Mouse (Mus musculus) forebrain, embryonic 10.5 days (tissue): ENCODE measurements at regions not wholly inside any gene's neighbourhood (a gene's known extent, or its start where the extent isn't known, plus 50 kb on each side); places are given as distances from the start of the nearest gene placed in this dataset.

Source experiments
- DNase-seq: peaks from one replicate; pipeline ENCODE4 v3.0.0-alpha.2; 2017; ENCODE audit warnings: low spot score; ENCODE audit errors: extremely low spot score
- H3K27ac ChIP-seq: fragments of 300-500 bp; sonication (generic); 2 replicates; pipeline ENCODE4 v1.5.1; 2016; ENCODE audit warnings: mild to moderate bottlenecking
- H3K27me3 ChIP-seq: fragments of 300-500 bp; sonication (generic); 2 replicates; pipeline ENCODE4 v1.6.1; 2016; ENCODE audit warnings: mild to moderate bottlenecking; ENCODE audit not compliant: poor library complexity, severe bottlenecking
- H3K36me3 ChIP-seq: fragments of 300-500 bp; sonication (generic); replicated peaks from 2 replicates; pipeline ENCODE4 v1.6.1; 2016; ENCODE audit warnings: mild to moderate bottlenecking, moderate library complexity
- H3K4me1 ChIP-seq: fragments of 300-500 bp; sonication (generic); 2 replicates; pipeline ENCODE4 v1.6.1; 2016
- H3K4me3 ChIP-seq: fragments of 300-500 bp; sonication (generic); 2 replicates; pipeline ENCODE4 v1.5.1; 2016; ENCODE audit warnings: mild to moderate bottlenecking, moderate library complexity
- H3K9me3 ChIP-seq: fragments of 300-500 bp; sonication (generic); 2 replicates; pipeline ENCODE4 v1.6.1; 2016; ENCODE audit warnings: mild to moderate bottlenecking, moderate library complexity
- WGBS: fragments of 180-500 bp; shearing (Covaris S2); methylation state at CpG from one replicate; pipeline ENCODE4 v1.1.7; 2016; 5-methylcytosine and 5-hydroxymethylcytosine counted together

GRCm38 (mm10) chr13:101895161-101895560 lies 127.1 kb upstream of the Pik3r1 start:
- H3K27me3 ChIP-seq: no peaks in the 10 kb centered on the region
- 63% methylated on average over 7 of the region's 7 CpGs for WGBS
- no peak overlapping the region for H3K4me3 ChIP-seq
- H3K36me3 ChIP-seq: no peaks in the 10 kb centered on the region
- DNase-seq: no peak
- no peak overlapping the region for H3K27ac ChIP-seq
- peaks cover 17% of the 10 kb centered on the region for H3K4me1 ChIP-seq
- no peaks in the 10 kb centered on the region for H3K9me3 ChIP-seq

- H3K9me3 ChIP-seq: no peaks in the 10 kb centered on the region
These were observed 127.7 kb upstream of the Pik3r1 start for GRCm38 (mm10) chr13:101895686-101896085.

GRCm38 (mm10) chr13:101896946-101897345 lies 128.9 kb upstream of the Pik3r1 start:
- WGBS: 94% methylated on average over 4 of the region's 4 CpGs
- no peaks in the 10 kb centered on the region for H3K36me3 ChIP-seq
- H3K27me3 ChIP-seq: no peaks in the 10 kb centered on the region
- H3K27ac ChIP-seq: no peak overlapping the region
- peaks cover 17% of the 10 kb centered on the region for H3K4me1 ChIP-seq
- no peak for DNase-seq
- H3K9me3 ChIP-seq: no peaks in the 10 kb centered on the region
- H3K4me3 ChIP-seq: no peak overlapping the region

More at GRCm38 (mm10) chr13:101895686-101896085, 127.7 kb upstream of the Pik3r1 start:
- H3K4me3 ChIP-seq: no peak overlapping the region
- H3K27ac ChIP-seq: no peak overlapping the region
- no peak for DNase-seq
- 58% methylated on average over 4 of the region's 4 CpGs for WGBS
- no peaks in the 10 kb centered on the region for H3K27me3 ChIP-seq
- H3K36me3 ChIP-seq: no peaks in the 10 kb centered on the region
- H3K4me1 ChIP-seq: peaks cover 17% of the 10 kb centered on the region

GRCm38 (mm10) chr13:101902213-101902612 lies 134.2 kb upstream of the Pik3r1 start:
- no peaks in the 10 kb centered on the region for H3K4me1 ChIP-seq
- no peaks in the 10 kb centered on the region for H3K27me3 ChIP-seq
- no peaks in the 10 kb centered on the region for H3K36me3 ChIP-seq
- H3K4me3 ChIP-seq: no peak overlapping the region
- no peaks in the 10 kb centered on the region for H3K9me3 ChIP-seq
- WGBS: 82% methylated on average over 7 of the region's 7 CpGs
- H3K27ac ChIP-seq: no peak overlapping the region
- no peak for DNase-seq

GRCm38 (mm10) chr13:101905909-101906676 lies 138.1 kb upstream of the Pik3r1 start:
- H3K36me3 ChIP-seq: no peaks in the 10 kb centered on the region
- H3K27ac ChIP-seq: no peak overlapping the region
- DNase-seq: no peak
- no peaks in the 10 kb centered on the region for H3K9me3 ChIP-seq
- no peak overlapping the region for H3K4me3 ChIP-seq
- no peaks in the 10 kb centered on the region for H3K4me1 ChIP-seq
- 84% methylated on average over 7 of the region's 7 CpGs for WGBS
- no peaks in the 10 kb centered on the region for H3K27me3 ChIP-seq

- Histone ChIP-seq H3K27me3 (no peaks in the 10 kb centered on the region), H3K27ac (no peak overlapping the region), H3K4me1 (no peaks in the 10 kb centered on the region), H3K4me3 (no peak overlapping the region), H3K36me3 (no peaks in the 10 kb centered on the region), H3K9me3 (no peaks in the 10 kb centered on the region)
- no peak for DNase-seq
- WGBS: 69% methylated on average over 5 of the region's 5 CpGs
These were observed 141.0 kb upstream of the Pik3r1 start for GRCm38 (mm10) chr13:101909026-101909425.

- H3K27me3 ChIP-seq: no peaks in the 10 kb centered on the region
- 95% methylated on average over 5 of the region's 5 CpGs for WGBS
- H3K4me1 ChIP-seq: peaks cover 4% of the 10 kb centered on the region
- no peaks in the 10 kb centered on the region for H3K9me3 ChIP-seq
- H3K36me3 ChIP-seq: no peaks in the 10 kb centered on the region
- H3K4me3 ChIP-seq: no peak overlapping the region
- no peak for DNase-seq
- H3K27ac ChIP-seq: no peak overlapping the region
These were observed 142.7 kb upstream of the Pik3r1 start for GRCm38 (mm10) chr13:101910687-101911086.

- Histone ChIP-seq H3K4me3 (no peak overlapping the region), H3K27ac (no peak overlapping the region), H3K9me3 (no peaks in the 10 kb centered on the region), H3K27me3 (no peaks in the 10 kb centered on the region), H3K4me1 (peaks cover 5% of the 10 kb centered on the region), H3K36me3 (no peaks in the 10 kb centered on the region)
- no peak for DNase-seq
- WGBS: 91% methylated on average over 4 of the region's 4 CpGs
These were observed 146.1 kb upstream of the Pik3r1 start for GRCm38 (mm10) chr13:101914132-101914531.

GRCm38 (mm10) chr13:101914691-101915541 lies 146.9 kb upstream of the Pik3r1 start:
- Histone ChIP-seq H3K27me3 (no peaks in the 10 kb centered on the region), H3K4me3 (no peak overlapping the region), H3K27ac (no peak overlapping the region), H3K9me3 (no peaks in the 10 kb centered on the region), H3K4me1 (peaks cover 5% of the 10 kb centered on the region), H3K36me3 (no peaks in the 10 kb centered on the region)
- WGBS: 76% methylated on average over 5 of the region's 5 CpGs
- no peak for DNase-seq

GRCm38 (mm10) chr13:101915542-101915941 lies 147.5 kb upstream of the Pik3r1 start:
- Histone ChIP-seq H3K27ac (no peak overlapping the region), H3K4me1 (peaks cover 5% of the 10 kb centered on the region), H3K4me3 (no peak overlapping the region), H3K36me3 (no peaks in the 10 kb centered on the region), H3K27me3 (no peaks in the 10 kb centered on the region), H3K9me3 (no peaks in the 10 kb centered on the region)
- WGBS: 59% methylated on average over 6 of the region's 6 CpGs
- no peak for DNase-seq

GRCm38 (mm10) chr13:101915948-101916594 lies 148.1 kb upstream of the Pik3r1 start:
- no peak overlapping the region for H3K27ac ChIP-seq
- H3K4me1 ChIP-seq: peaks cover 5% of the 10 kb centered on the region
- no peaks in the 10 kb centered on the region for H3K9me3 ChIP-seq
- WGBS: 79% methylated on average over 6 of the region's 6 CpGs
- no peaks in the 10 kb centered on the region for H3K36me3 ChIP-seq
- H3K27me3 ChIP-seq: no peaks in the 10 kb centered on the region
- H3K4me3 ChIP-seq: no peak overlapping the region
- DNase-seq: no peak

- 96% methylated on average over 5 of the region's 5 CpGs for WGBS
- no peak overlapping the region for H3K4me3 ChIP-seq
- peaks cover 5% of the 10 kb centered on the region for H3K4me1 ChIP-seq
- DNase-seq: no peak
- no peak overlapping the region for H3K27ac ChIP-seq
- H3K27me3 ChIP-seq: no peaks in the 10 kb centered on the region
- no peaks in the 10 kb centered on the region for H3K36me3 ChIP-seq
- no peaks in the 10 kb centered on the region for H3K9me3 ChIP-seq
These were observed 148.9 kb upstream of the Pik3r1 start for GRCm38 (mm10) chr13:101916876-101917275.

GRCm38 (mm10) chr13:101918185-101918584 lies 150.2 kb upstream of the Pik3r1 start:
- Histone ChIP-seq H3K36me3 (no peaks in the 10 kb centered on the region), H3K27me3 (no peaks in the 10 kb centered on the region), H3K4me1 (peaks cover 5% of the 10 kb centered on the region), H3K9me3 (no peaks in the 10 kb centered on the region), H3K27ac (no peak overlapping the region), H3K4me3 (no peak overlapping the region)
- DNase-seq: no peak
- WGBS: 88% methylated on average over 3 of the region's 3 CpGs
